Mouse (Mus musculus) embryonic facial prominence, embryonic 11.5 days (tissue): ENCODE measurements around the gene Fam206a. TPM values are rescaled to one million over a fixed set of nuclear protein-coding genes. Genes with fewer than 3 reads are reported as not detected.

Source experiments
- ATAC-seq: fragments of 200-750 bp; cut with Nextera tagmentation; replicated peaks from 2 replicates; pipeline ENCODE4 v1.8.0; 2017; ENCODE audit warnings: low read depth; ENCODE audit not compliant: insufficient number of reproducible peaks, low FRiP score, low TSS enrichment
- DNase-seq: peaks from one replicate; pipeline ENCODE4 v3.0.0-alpha.2; 2015; ENCODE audit warnings: low spot score
- H3K27ac ChIP-seq: fragments of 300-500 bp; sonication (generic); replicated peaks from 2 replicates; pipeline ENCODE4 v1.5.1; 2014; ENCODE audit warnings: mild to moderate bottlenecking, low read depth, low read length, control low read depth
- H3K27me3 ChIP-seq: fragments of 300-500 bp; sonication (generic); 2 replicates; pipeline ENCODE4 v1.6.1; 2014; ENCODE audit warnings: mild to moderate bottlenecking, low read length, moderate library complexity, mixed read lengths; ENCODE audit not compliant: control insufficient read depth, insufficient read depth
- H3K36me3 ChIP-seq: fragments of 300-500 bp; sonication (generic); replicated peaks from 2 replicates; pipeline ENCODE4 v1.6.1; 2014; ENCODE audit warnings: low read depth, mild to moderate bottlenecking, low read length, moderate library complexity, mixed read lengths; ENCODE audit not compliant: control insufficient read depth, insufficient read depth
- H3K4me1 ChIP-seq: fragments of 300-500 bp; sonication (generic); 2 replicates; pipeline ENCODE4 v1.6.1; 2014; ENCODE audit warnings: low read length, mixed read lengths; ENCODE audit not compliant: control insufficient read depth, insufficient read depth
- H3K4me2 ChIP-seq: fragments of 300-500 bp; sonication (generic); 2 replicates; pipeline ENCODE4 v1.6.1; 2014; ENCODE audit warnings: low read depth, mild to moderate bottlenecking, control low read depth, low read length, moderate library complexity
- H3K4me3 ChIP-seq: fragments of 300-500 bp; sonication (generic); 2 replicates; pipeline ENCODE4 v1.5.1; 2014; ENCODE audit warnings: low read depth, low read length, control low read depth
- H3K9ac ChIP-seq: fragments of 300-500 bp; sonication (generic); replicated peaks from 2 replicates; pipeline ENCODE4 v1.6.1; 2014; ENCODE audit warnings: mild to moderate bottlenecking, control low read depth, low read length
- H3K9me3 ChIP-seq: fragments of 300-500 bp; sonication (generic); replicated peaks from 2 replicates; pipeline ENCODE4 v1.6.1; 2016; ENCODE audit warnings: mild to moderate bottlenecking, low read length, inconsistent platforms, mixed read lengths; ENCODE audit not compliant: control insufficient read depth
- WGBS: fragments of 180-500 bp; shearing (Covaris S2); extraction: QIAGEN DNeasy Blood & Tissue Kit; methylation state at CpG from one replicate; pipeline ENCODE4 v1.1.7; 2014; 5-methylcytosine and 5-hydroxymethylcytosine counted together
- polyA plus RNA-seq: library from polyadenylated mRNA; unstranded; fragments of >200 nt; fragmentation: Nextera tagmentation; extraction: Ambion mirVana; gene quantifications from 2 replicates; pipeline ENCODE4 v1.2.1, GENCODE M21; 2014

The Fam206a gene
- polyA plus RNA-seq, 1 experiment from 2014 or later: 27.7 TPM

DNA sequence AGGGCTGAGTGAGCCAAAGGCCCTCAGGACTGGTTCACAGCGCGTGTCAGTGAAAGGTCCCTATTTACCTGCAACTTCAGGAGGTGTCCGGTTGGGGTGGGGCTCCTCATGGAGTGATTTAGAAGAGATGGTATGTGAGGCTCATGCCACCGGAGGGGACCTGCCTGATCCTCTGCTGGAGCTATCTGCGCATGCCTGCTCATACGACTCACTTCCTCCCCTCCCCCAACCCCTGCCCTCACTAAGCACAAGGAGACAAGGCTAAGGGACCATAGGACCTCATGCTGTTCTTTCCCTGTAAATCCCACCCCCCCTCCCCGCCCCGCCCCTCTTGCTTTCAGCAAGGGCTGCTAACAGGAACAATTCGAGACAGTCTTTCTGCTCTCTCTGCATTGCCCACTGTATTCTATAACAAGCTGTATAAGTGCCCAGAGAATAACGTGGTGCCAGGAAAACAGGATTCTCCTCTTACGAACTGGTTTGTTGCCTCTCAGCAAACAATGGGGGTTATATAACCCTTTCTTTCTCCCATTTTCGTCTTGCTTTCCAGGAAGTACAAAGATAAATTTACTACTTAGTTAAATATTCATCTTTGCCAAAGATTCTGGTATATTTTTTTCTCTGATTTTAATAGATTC lies 43.9 kb downstream of the Fam206a start:
- Histone ChIP-seq H3K9ac (no peak overlapping the region), H3K36me3 (peaks cover 5% of the 10 kb centered on the region), H3K27ac (no peak overlapping the region), H3K4me3 (no peak overlapping the region), H3K4me2 (no peak overlapping the region), H3K9me3 (no peaks in the 10 kb centered on the region), H3K27me3 (no peaks in the 10 kb centered on the region), H3K4me1 (no peaks in the 10 kb centered on the region)
- ATAC-seq: no peak
- 60% methylated on average over 12 of the region's 12 CpGs for WGBS
- no peak for DNase-seq

DNA sequence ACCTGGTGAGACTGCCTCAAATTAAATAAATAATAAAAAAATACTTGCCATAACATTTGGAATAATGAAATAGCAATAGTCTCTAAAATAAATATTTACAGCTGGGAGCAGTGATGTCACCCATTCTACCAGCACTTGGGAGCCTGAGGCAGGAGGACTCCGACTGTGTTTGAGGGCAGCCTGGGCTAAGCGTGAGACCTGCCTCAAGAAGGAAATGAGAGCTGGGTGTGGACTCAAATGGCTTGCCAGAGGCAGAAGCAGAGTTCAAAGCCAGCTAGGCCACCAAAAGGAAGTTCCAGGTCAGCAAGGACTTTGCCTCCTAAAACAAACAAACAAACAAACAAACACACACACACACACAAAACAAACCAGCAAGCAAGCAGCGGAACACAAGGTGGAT lies 45.3 kb downstream of the Fam206a start:
- Histone ChIP-seq H3K9me3 (no peaks in the 10 kb centered on the region), H3K4me1 (no peaks in the 10 kb centered on the region), H3K9ac (no peak overlapping the region), H3K4me3 (no peak overlapping the region), H3K27me3 (no peaks in the 10 kb centered on the region), H3K27ac (no peak overlapping the region), H3K4me2 (no peak overlapping the region), H3K36me3 (peaks cover 5% of the 10 kb centered on the region)
- no peak for DNase-seq
- 85% methylated on average over 3 of the region's 3 CpGs for WGBS
- ATAC-seq: no peak

DNA sequence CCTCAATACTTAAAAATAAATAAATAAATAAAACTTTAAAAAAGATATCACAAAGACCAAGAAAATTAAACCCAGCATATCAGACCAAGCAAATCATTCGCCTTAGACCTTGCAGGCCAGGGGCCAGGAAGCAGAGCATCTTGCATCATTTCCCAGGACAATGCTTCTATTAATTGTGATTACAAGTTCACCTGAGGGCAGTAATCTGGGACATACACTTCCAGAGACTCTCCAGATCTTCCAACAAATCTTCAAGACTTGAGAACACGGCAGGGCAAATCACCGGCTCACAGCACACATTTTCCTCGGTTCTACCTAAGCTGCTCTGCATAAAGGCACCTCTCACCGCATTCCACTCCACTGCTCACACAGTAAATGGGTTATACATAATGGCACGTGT lies 45.9 kb downstream of the Fam206a start:
- H3K4me2 ChIP-seq: no peak overlapping the region
- no peak for ATAC-seq
- no peak overlapping the region for H3K27ac ChIP-seq
- H3K4me1 ChIP-seq: no peaks in the 10 kb centered on the region
- H3K4me3 ChIP-seq: no peak overlapping the region
- H3K9me3 ChIP-seq: no peaks in the 10 kb centered on the region
- WGBS: 84% methylated on average over 6 of the region's 6 CpGs
- no peak overlapping the region for H3K9ac ChIP-seq
- peaks cover 5% of the 10 kb centered on the region for H3K36me3 ChIP-seq
- H3K27me3 ChIP-seq: no peaks in the 10 kb centered on the region
- DNase-seq: no peak

DNA sequence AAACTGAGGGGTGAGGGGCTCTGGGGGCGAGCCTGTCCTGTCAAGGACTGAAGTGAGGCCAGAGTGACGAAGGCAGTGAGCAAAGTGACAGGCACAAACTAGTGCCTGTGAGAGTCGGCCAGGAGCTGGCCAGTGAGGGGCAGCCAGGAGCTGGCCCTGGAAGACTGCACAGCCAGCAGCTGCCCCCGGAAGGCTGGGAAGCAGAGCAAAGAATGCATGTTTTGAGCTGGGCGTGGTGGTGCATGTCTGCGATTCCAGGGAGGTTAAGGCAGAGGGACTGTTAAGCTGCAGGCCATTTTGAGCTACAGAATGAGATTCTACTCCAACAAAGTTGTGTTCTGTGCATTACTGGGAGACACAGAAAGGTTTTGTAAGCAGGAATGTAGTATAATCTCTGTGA lies 48.6 kb downstream of the Fam206a start:
- DNase-seq (peak; percentile 24), ATAC-seq (no peak)
- Histone ChIP-seq H3K36me3 (no peaks in the 10 kb centered on the region), H3K9me3 (no peaks in the 10 kb centered on the region), H3K4me1 (no peaks in the 10 kb centered on the region), H3K4me3 (no peak overlapping the region), H3K27ac (no peak overlapping the region), H3K27me3 (no peaks in the 10 kb centered on the region), H3K4me2 (no peak overlapping the region), H3K9ac (no peak overlapping the region)
- 24% methylated on average over 6 of the region's 6 CpGs for WGBS

DNA sequence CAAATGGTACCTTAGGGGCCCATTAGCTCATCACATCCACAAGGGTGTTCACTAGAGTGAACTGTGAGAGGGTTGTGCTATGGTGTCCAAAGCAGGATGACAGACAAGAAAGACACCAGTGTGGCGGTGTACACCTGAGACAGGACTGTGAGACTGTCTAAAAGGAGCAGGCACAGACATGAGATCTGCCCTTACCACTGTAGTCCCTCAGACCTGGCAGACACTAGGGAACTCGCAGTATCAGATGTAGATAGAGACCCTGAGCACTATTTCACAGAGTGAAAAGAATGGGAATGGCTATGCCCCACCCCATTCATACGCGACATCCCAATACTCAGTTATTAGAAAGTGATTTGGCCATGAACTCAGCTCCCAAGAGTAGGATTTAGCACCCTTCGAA lies 53.8 kb downstream of the Fam206a start:
- Histone ChIP-seq H3K4me1 (no peaks in the 10 kb centered on the region), H3K4me2 (no peak overlapping the region), H3K27ac (no peak overlapping the region), H3K27me3 (no peaks in the 10 kb centered on the region), H3K9ac (no peak overlapping the region), H3K36me3 (no peaks in the 10 kb centered on the region), H3K9me3 (no peaks in the 10 kb centered on the region), H3K4me3 (no peak overlapping the region)
- ATAC-seq (no peak), DNase-seq (no peak)
- WGBS: 96% methylated on average over 5 of the region's 5 CpGs

DNA sequence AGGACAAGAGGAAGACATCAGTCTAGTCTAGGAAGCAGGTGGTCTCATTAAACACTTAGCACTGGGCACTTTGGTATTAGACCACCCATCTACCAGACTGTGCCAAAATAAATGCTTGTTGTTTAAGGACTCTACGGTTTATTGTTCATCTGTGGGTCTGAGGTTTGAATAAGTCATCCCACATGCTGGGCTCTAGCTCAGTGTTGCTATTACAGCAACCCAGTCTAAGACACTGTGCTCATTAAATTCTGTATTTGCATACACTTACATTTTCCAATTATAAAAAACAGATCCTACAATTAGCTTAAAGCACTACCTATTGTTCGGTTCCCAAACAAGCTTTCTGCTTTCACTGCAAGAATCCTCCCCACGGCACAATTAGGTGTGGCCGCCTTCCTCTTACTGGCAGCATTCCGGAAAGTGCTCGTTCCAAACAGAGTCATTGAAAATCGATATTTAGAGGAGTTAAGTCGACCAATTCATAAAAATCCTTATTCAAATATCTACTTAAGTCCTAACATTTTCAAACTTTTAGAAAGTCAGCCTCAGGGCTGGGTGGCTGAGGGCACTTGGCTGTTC lies 54.3 kb downstream of the Fam206a start:
- WGBS: 82% methylated on average over 8 of the region's 8 CpGs
- Histone ChIP-seq H3K9me3 (no peaks in the 10 kb centered on the region), H3K27me3 (no peaks in the 10 kb centered on the region), H3K4me3 (no peak overlapping the region), H3K4me2 (no peak overlapping the region), H3K27ac (no peak overlapping the region), H3K9ac (no peak overlapping the region), H3K4me1 (no peaks in the 10 kb centered on the region), H3K36me3 (no peaks in the 10 kb centered on the region)
- DNase-seq (no peak), ATAC-seq (no peak)

DNA sequence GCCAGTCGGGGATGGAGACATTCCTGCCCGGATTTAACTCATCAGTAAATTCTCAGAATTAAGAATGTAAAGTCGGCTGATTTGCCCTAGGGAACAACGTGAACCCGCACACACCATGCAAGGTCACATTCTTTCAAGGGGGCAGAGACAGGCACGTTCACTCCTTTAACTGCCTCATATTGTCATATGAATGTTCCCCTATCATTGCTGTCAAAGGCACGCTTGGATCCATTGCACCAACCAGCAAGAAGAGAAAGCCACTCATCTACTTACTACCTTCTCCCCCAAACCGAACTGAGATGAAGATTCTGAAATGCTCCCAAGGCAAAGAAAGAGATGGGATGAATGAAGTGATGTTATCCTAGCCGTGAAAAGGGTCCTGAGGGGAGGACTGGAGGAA lies 56.6 kb downstream of the Fam206a start:
- no peaks in the 10 kb centered on the region for H3K36me3 ChIP-seq
- no peaks in the 10 kb centered on the region for H3K27me3 ChIP-seq
- WGBS: 37% methylated on average over 9 of the region's 9 CpGs
- H3K27ac ChIP-seq: no peak overlapping the region
- no peak overlapping the region for H3K4me3 ChIP-seq
- H3K9me3 ChIP-seq: no peaks in the 10 kb centered on the region
- DNase-seq: no peak
- H3K4me1 ChIP-seq: no peaks in the 10 kb centered on the region
- H3K9ac ChIP-seq: no peak overlapping the region
- H3K4me2 ChIP-seq: no peak overlapping the region
- ATAC-seq: no peak
